Mouse (Mus musculus) retina, postnatal 7 days (tissue): ENCODE measurements at regions not wholly inside any gene's neighbourhood (a gene's known extent, or its start where the extent isn't known, plus 50 kb on each side); places are given as distances from the start of the nearest gene placed in this dataset.

ENCODE experiments used
- DNase-seq: peaks from one replicate; pipeline ENCODE4 v3.0.0-alpha.2; 2012; ENCODE audit warnings: low read depth, low spot score

DNA sequence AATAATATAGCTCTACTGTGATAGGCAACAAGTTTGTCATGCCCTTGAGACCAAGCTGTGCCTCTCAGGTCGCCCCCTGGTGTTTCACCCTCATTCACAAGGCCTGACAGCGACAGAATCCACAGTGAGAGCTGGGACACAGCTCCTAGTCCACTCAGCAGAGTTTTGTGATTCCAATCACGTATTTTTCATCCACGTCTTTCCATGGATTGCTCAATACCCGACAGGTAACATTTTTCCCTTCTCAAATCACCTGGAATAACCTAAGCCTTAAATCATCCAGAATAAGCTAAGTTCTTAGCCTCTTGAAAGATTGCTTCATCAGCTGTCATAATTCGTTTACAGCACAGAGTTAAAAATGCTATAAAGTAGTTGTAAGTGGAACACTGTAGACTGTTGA, 211.3 kb downstream of the Ccdc91 start:
- DNase-seq, result no peak

DNA sequence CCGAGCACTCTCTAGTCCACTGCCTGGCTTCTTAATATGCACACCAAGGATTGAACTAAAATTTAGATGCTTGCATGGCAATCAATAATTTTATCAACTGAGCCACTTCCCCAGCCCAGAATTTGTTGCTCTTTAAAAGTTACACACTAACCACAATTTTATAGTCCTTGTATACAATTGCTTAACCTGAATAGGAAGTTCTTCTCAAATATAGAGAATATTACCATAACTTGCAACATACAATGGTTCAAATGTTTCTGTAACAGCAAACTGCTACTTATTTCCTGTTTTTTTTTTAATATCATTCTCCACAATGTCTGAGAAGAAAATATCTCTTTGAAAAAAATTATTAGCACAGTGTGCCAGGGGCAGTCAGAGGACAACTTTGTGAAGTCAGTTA, 222.6 kb downstream of the Ccdc91 start:
- no peak for DNase-seq

DNA sequence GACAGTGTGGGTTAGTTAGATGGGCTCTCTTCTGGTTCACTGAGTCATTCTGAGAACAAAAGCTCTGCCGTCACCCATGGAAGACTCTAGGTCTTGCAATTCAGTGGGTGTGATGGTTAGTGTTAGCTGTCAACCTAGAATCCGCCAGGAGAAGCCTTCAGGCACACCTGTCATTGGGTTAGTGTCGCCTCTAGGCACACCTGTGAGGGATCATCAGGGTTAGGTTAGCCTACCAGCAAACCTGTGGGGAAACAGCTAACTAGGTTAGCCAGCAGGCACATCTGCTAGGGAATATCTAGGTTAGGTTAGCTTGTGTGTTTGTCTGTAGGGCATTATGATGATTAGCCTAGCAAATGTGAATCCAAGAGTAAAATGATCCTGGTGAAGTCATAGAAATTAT, 223.8 kb downstream of the Ccdc91 start:
- no peak for DNase-seq

DNA sequence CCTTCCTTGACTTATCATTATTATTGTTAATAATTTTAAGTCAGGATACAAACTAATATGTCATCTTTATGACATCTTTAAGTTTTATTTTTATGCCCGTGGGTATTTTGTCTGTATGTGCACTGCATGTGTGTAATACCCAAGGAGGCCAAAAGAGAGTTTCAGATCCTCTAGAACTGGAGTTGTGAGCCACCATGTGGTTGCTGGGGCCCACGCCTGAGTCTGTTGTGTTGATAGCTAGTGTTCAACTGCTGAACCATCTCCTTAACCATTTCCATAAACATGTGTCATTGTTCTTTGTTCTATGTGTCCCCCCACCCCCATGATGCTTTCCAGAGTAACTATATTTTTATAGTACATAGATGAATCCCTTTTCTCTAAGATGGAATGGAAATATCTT, 225.0 kb downstream of the Ccdc91 start:
- no peak for DNase-seq

DNA sequence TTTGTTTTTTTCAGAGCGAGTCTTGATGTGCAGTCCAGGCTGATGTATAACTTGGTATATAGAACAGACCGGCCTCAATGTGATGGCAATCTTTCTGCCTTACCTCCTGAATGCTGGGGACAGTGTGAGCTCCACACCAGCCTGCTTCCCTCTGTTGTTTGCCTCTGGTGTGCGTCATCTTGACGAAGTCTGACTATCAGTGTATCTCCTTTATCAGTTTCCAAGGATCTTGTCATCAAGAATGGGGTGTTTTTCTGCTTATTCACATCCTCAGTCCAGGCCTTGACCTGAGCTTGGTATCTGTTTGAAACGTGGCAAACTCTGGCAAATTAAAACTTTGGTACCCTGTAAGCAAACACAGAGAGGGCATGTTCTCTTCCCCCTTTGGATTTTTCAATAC, 226.3 kb downstream of the Ccdc91 start:
- no peak for DNase-seq

DNA sequence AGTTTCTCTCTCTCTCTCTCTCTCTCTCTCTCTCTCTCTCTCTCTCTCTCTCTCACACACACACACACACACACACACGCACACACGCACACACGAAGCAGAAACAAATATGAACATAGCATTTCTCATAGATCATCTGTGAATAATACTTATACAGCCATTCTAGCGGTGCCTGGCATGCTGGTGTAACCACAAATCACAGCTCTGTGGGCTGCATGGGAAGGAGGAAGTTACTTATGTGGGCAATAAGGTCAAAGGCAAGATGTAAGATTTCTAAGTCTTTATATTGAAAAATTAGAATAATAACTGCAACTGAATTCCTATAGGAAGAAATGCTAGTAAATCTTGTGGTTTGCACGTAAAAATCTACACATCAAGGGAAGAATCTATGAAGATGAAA, 228.7 kb downstream of the Ccdc91 start:
- no peak for DNase-seq

DNA sequence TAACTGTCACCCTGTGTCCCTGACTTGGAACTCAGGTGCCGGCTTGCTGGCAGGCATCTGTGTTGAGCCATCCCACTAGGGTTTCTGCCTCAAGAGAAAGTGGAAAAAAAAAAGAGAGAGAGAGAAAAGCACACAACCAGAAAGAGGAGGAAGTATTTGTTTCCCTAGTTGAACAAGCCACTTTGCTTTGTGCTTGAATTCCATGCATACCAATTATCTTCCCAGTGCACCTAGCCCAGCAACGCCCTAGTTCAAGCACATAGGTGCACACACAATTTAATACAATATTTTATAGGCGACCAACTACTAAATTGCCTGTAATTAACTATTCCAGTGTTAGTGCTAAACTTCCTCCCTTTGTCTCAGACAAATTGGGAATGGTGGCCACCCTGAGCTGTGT, 230.3 kb downstream of the Ccdc91 start:
- no peak for DNase-seq

DNA sequence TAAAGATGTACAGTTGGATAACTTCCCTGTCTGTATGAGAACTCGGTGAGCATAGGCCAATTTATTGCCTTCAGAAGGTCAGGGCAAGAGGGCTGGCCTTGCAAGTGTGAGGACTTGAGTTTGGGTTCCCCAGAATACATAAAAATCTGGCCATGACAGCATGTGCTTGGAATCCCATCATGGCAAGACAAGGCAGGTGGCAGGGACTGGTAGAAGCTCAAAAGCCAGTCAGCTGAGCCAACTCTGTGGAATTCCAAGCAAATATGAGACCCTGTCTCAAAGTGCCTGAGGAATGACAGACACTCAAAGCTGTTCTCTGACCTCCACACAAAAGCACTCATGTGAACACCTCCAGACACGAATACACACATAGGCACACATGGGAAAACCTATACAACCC, 231.1 kb downstream of the Ccdc91 start:
- DNase-seq, result no peak

DNA sequence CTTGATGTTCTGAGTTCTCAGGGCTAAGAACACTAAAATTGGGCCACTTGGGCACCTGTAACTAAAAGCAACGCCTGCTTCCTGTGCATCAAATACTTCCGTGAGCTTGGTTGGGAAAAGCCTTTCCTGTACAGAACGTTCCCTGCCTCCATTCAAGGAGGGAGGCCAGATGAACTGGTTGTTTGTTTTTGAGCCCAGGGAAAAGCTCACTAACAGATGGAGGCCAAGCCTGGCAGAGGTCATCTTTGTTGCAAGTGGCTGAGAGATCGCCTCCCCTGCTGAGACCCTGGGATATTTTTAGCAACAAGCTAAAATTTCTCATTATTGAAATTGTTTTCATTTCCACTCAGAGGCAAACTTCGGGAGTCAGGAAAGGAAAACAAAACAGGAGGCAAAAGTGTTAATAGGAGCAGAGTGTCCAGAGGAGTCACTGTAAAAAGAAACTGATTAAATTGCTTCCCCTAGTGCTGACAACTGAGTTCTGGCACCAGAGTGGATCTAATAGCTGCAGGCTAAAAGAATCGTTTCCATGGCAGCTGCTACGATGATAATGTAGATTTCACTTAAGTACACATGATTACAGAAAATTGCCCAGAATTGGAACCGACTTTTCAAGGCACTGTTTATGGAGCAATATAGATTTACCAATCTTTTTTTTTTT, 242.6 kb downstream of the Ccdc91 start:
- no peak for DNase-seq

DNA sequence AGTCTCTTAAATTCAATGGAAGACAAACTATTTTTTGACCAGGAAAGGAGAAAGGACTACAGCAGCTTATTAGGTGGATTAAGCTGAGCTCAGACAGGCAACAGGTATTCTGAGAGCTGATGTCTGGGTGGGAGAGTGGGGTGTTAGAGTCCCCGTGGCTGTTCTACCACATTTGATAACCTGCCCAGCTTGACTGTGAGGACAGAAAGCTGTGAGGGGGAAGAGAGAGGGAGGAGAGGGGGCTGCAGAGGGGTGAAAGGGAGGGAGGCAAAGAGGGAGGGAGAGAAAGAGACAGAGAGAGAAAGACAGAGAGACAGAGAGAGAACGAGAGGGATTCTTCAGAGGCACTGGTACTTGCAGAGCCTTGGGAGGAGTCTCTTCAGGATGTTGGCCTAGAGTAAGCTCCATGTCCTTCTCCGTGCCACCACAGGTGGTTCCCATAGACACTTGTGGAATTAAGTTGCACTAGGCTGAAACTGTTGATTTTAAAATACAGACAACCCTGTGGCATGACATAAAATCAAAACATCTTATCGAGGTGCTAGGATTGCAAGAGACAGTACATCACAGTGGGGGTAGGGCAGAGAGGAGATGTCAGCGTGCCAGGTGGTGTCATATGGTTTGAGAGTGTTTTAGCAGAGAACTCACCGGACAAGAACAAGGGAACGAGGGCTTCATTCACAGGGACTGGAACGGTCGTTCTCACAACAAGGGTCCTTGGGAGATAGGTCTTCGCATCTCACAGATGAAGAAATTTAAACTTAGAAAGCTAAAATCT, 243.3 kb downstream of the Ccdc91 start:
- DNase-seq, result no peak

DNA sequence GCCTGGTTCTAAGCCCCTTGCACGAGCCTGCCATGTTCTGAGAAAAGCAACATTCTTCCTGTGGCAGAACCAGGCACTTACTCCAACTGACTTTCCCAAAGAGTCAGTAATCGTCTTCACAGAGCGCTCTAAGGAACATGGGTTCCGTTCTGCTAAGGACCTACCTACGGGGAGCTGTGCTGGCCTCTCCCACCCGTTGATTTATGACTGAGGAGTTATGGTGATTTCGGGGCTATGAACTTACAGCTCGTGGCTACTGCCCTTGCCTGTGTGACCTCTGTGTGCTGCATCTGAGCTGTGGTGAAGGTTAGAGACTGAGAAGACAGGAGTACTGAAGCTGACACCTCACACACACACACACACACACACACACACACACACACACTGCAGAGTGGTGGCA, 243.9 kb downstream of the Ccdc91 start:
- DNase-seq, result no peak

DNA sequence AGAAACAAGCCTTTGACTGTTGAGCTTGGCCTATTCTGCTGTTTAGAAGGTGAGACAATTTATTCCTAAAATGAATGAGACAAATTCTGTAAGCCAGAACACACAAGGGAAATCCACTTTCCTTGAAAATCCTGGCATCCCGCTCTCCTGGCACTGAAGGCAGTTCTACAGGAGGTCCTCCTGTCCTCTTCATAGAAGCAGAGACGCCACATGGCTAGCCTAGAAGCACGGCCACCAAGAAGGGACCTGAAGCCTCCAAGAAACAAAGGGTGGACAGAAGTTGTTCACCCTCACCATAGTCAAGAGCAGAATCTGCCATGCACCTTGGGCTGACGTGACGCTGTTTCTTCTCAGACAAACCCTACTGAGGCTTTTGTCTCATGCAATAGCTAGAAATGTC, 247.7 kb downstream of the Ccdc91 start:
- DNase-seq, result no peak

DNA sequence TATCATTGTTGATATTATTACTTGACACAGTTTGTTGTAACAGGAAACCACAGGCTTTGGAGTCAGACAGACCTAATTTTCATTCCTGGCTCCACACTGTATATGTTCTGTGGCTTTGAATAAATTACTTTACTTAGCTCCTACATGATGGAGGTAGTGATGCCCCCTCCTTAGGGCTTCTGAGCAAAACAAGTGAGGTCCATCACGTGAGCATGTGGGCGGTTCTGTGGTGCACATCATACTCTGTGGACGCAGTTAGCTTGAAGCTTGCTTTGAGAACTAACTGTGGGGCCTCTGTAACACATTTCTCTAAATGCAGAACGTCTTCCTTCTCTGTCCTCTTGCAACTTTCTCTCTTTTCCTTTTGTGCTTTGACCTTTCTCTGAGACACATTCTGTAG, 251.4 kb downstream of the Ccdc91 start:
- DNase-seq, result no peak

DNA sequence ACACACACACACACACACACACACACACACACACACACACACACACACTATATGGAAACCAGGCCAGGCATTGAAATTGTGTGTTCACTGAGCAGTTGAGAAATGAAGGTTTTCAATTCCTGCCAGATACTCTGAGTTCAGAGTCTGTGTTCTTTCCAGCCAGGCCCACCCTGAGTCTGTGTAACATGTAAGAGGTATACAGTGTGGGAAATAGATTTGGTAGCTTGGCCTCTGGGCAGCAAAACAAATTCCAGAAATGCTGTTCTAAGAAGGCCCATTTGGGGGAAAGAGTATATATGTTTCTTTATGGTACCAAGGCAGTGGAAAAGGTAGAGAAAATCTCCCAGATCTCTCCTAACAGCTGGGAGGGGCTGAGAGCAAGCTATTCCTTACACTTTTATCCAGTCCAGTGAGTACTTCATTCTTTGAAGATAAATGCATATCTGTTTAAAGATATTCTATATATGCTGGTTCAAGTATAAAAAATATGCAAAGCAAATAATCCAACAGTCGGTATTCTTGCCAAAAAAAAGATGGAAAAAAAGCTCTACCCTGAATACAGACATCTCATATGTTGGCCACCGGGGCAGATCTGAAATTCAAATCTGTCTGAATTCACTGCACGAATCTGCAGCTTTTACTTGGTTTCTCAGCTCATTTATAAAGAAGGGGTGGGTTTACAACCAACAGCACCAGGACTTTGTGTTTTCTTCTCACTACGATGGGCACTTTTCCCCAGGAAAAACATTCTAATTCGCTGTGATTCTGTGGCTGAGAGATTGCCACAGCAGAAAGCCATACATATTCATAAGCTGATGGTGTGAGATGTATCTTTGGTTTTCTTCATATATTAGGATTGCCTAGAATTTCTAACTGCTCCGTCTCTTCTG, 252.3 kb downstream of the Ccdc91 start:
- no peak for DNase-seq

DNA sequence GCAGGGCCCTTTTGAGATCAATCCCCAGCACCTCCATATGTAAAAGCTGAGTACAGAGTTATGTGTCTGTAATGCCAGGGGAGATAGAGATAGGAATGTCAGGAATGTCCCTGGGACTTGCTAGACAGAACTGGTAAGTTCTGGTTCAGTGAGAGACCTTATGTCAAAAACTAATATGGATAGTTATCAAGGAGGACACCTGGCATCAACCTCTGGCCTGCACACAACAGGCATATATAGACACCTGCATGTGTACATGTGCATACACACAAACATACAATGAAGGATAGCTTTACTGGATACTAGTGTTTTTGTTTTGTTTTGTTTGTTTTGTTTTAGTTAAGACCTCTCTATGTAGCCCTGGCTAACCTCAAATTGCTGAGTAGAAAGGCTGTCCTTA, 254.1 kb downstream of the Ccdc91 start:
- no peak for DNase-seq

DNA sequence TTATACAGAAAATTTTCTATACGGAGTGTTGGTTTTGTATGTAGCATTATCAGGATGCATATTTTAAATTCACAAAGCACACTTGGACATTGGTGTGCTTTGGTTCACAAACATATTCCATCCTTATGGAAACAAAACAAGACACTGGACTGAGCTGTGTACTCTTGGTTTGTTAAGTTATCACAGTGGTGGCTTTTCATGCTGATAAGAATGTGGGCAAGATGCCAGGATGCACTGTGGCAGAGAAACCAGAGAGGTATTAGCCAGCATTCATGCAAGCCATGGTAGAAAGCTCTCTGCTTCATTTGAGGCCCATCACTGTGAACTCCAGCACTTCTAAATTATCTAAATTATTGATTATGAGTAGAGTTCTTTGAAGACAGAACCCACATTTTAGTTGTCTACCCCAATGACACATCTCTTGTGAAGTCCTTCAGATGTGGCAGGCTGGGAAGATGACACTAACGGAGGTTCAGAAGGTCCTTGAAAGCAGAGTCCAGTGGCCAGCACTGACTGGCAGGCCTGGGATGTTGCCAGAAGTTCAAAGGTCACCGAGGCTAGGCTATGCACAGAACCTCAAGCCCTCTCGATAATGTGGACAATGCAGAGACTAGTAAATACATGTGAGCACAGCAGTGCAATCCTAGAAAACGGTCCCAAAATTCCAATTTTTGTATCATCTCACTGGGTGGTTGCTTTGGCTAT, 263.1 kb downstream of the Ccdc91 start:
- DNase-seq, result no peak

DNA sequence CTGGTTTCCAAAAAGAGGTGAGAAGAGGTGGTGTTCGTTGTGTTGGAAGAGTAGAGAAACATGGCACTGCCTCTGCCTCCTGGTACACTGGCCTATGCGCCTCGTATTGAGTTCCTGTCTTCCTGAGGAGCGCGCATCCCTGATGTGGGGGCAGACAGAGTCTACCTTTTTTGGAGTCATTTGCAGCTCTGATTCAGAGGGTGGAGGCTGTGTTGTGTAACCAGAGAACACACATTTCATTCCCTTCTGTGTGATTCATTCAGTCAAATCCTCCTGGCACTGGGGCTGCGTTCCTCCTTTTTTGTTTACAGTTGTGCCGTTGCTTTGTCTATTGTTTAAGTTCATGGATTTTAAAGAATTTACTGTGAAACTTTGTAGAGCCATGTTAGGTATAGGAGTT, 265.8 kb downstream of the Ccdc91 start:
- DNase-seq, result no peak

DNA sequence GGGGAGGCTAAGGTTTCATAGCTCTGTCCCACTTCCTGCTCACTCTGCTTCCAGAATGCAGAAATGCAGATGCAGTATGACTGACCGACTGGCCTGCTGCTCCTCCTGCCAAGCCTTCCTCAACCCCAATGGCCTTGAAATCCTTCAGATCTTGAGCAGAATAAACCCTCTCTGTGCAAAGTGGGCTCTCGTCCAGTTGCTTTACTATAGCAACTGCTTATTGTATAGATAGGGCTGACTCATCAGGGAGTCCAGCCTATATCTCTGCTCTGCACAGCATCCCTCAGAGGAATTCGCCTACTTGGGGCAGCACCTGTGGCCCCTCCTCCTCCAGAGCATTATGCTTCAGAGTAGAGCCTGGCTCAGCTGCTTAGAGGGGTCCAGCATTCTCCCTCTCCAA, 268.5 kb downstream of the Ccdc91 start:
- DNase-seq, result no peak

DNA sequence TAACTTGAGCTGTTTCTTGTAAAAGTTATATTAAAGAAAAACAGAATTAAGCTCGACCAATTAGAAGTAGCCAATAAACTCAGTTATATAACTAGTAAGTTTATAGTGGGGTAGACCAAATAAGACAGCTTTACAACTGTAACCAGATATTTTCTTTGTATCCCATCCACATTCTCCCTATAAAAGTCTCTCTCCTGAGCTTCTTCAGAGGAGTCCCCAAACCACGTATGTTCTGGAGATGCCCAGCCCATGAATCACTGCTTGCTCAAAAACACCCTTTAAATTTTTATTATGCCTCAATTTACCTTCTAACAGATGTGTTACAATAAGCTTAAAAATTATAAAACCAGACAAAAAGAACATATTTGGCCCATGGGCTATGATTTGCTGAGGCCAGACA, 270.1 kb downstream of the Ccdc91 start:
- no peak for DNase-seq

DNA sequence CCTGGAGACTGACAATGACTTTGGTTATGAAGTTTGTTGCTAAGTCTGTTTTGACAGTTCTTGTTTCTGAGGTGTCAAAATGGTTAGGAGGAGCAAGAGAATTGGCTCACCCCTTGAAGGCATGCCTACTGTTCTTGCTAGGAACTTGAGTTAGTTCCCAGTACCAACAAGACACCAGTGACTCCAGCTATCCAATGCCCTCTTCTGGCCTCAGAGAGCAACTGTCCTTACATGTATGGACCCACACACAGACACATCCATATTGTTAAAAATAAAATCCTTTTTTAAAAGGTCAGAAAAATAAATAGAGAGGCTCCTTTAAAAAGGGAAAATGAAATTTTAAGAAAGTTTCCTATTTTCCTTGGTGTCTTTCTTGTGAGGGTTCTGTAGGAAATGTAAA, 272.3 kb downstream of the Ccdc91 start:
- DNase-seq, result no peak

DNA sequence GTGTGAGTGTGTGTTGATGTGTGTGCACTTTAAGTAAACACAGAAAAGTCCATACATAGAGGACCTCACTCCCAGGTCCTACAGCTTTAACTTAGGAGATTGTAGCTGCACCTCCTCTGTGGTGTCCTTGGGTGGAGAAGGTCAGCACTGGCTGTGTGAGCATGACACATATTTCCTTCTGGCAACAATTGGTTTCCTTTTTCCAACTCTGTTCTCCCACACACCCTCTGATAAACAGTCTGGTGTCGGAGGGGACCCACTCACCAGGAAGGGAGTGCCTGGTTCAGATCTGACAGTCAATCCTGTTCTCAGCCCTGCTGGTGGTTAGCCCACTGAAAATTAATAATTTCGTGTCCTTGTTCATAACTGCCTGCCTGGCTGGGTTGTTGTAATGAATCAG, 276.7 kb downstream of the Ccdc91 start:
- no peak for DNase-seq

DNA sequence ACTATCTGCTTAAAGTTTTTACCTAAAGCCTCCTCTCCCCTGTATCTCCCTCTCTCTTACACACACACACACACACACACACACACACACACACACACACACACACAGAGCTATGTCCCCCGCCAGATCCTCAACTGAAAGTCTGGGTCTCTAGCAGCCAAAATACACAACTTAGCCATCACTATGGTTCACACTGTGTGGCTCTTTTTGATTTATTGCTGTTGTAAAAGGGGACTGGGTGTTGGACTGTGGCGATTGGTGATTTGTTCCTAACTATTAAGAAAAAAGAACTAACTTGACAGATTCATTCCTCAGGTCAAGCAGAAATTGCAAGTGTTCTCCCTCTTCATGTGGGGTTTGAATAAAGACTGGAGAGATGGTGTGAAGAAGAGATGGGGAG, 278.2 kb downstream of the Ccdc91 start:
- DNase-seq, result no peak
